Mouse (Mus musculus) gastrocnemius, postnatal 25 days (tissue): ENCODE data around the gene Hpn. TPM values are rescaled to one million over a fixed set of nuclear protein-coding genes. Genes with fewer than 3 reads are reported as not detected.

ENCODE experiments used
- DNase-seq: peaks from one replicate; pipeline ENCODE4 v3.0.0; 2022
- total RNA-seq, 2 experiments: library from RNA; stranded (reverse); gene quantifications; 1 replicate in 1 of 2; 2 replicates in 1 of 2; pipeline ENCODE4 v1.2.3; 2021

The Hpn gene
- total RNA-seq, 2 experiments from 2014 or later = 15.5 to 17.3 TPM

DNA sequence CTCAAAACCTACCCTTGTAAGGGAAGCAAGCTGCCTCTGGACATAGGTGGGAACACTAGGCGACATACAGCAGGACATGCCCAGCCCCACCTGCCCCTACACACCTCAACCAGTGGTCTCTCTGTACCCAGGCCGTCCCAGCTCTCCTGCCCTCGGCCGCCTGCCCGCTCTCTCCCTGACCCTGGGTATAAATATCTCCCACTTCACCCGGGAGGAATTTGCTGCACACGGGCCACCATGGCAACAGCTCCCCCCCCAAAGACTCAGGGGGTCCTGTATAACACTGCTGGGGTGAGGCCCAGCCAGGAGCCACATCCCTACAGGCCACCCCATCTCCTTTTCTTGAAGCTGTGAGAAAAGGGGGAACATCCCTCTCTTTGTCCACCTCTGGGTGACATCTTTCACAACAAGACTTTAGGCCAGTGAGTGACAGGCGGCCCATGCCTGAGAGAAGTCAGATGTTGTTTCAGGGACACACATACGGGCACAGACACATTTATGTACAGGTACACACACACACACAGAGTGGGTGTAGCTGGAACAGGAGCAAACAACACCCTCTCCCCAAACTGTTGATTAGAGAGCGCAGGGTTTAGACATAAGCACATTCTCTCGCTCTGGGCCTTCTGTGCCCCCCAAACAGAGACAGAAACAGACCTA lies 60.3 kb downstream of the Hpn start:
- DNase-seq = peak; percentile 77

DNA sequence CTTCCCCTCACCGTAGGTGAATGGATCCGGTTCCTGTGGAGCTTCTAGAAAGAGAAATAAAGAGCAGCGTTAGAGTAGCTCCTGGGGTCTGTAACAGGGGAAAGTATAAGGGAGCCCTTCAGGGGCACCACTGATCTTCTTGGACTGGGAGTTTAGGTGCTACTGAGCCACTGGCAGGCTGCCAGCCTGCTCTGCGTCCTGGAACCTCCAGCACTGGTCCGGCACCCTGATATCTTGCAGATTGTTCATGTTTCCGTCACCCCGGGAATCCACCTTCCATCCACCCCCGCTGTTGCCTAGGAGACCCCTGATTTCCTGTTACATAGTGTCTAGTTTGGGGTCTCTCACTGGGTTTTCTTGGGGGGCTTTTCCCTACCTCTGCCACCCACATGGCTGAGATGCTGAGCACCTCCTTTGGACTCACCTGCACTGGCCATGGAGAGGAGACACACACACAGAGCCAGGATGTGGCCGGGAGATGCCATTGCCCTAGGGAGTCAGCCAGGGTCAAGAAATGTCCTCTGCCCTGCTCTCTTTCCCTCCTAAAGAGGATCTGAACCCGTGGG lies 61.1 kb downstream of the Hpn start:
- no peak for DNase-seq

DNA sequence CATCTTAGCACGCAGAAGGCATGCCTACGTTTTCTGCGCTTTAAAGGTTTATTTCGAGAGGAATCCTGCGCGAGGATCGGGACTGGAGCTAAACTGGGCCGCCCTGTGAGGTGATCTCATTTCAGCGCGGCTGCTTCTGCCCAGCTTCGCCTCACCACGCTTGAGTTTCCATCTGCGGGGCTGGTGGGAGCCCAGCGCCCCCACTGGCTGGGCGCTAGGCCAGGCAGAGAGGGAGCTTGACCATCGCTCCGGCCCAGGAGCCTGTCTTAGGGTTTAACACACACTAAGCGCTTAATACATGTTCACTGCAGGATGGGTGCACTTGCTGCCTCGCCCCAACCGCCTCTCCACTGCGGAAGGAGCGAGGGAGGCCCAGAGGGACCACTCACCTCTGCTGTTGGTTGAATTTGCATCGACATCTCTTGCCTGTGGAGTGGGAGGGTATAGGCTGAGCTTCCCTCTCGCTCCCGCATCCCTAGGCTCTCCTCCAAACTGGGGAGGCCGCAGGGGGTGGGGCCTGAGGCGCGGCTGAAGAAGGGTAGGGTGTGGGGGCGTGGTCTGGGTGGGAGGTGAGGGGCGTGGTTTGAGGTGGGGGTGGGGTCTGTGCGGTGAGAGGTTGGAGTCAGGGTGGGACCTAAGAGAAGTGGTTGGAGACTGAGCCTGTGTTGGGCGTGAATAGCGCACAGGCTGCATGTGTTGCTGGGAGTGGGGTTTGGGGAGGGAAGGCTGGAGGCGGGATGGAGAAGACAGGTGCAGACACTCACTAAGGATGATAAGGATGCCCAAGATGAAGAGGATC lies 62.3 kb downstream of the Hpn start:
- peak; percentile 57 for DNase-seq

DNA sequence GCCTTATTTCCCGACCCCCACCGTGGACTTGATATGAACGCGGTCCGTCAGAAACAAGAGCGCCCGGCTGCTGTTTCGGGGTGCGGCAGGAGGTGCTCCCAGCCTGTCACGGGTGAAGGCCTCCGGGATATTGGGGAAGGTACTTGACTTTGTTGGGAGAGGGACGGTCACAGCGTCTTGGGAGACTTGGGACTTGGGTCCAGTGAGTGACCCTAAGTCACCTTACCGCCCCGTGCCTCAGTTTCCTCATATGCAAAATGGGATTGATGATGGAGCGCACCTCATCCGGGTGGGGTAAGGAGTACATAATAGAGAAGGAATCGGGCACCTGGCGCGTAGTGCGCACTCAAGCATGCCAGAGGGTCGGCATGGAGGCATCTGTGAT lies 62.8 kb downstream of the Hpn start:
- DNase-seq = no peak

DNA sequence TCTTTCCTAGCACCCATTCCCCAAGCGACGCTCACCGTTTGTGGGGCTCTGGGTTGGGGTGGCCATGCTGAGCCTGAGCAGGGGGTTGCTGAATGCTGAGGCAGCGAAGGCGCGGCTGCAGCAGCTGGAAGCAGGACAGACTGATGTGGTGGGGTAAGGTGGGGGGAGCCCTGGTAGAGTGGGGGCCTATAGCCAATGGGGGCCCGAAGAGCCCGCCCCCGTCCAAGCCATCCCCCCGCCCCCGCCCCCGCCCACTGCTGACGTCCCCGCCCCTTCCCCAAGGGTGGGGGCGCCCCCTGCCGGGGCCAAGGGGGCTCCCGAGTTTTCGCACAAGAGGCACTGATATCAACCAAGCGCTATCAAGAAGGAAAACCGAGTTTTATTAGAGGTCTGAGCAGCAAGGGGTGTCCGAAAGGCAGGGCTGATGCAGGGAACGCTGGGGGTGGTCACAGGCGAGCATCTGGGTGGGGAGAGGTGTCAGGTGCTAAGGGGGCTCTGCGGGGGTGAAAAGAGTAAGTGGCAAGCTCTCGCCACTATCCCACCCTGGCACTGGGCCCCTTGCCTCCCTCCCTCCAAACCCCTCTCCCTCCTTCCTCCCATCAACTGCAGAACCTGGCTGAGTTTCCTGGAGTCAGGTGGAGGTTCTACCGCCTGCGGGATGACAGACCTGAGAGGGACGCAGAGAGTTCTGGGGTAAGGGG lies 63.6 kb downstream of the Hpn start, which contains the start of gene Fxyd7:
Fxyd7 (minus strand) TSS at position 147 of the 701 bp plus-strand sequence.
- no peak for DNase-seq

DNA sequence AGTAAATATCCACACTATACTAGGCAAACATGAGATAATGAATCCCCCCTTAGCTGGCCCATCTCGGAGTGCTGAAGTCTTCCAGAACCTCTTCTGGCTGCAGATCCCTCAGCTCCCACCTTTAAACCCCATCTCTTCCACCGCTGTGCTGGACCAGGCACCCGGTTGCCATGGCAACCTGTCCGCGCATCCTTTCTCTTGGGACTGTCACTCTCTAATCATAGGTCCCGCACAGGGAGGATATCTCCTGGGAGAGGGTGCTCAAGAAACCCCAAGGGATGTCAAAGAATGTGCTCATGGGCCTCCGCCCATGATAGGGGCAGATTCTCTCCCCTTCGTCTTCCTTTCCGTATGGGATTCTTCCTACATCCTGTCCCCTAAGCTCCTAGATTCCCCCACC lies 64.2 kb downstream of the Hpn start:
- DNase-seq = no peak

DNA sequence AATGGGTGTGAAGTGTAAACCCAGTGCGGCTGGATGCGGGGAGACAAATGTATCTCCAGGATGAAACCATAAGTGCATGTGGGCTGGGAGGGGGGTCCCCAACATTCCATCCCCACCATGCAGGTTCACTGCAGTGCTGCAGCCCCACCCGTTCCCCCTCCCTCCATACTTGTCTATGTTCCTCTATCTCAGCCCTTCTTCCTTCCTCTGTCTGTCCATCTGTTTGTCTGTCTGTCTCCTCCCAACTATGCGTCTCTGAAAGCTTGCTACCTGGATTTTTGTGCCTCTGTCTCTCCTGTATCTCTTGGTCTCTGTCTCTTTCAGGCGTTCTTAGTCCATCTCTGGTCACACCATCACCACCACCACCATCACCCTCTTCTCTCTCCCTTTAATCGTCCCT lies 64.6 kb downstream of the Hpn start:
- no peak for DNase-seq

DNA sequence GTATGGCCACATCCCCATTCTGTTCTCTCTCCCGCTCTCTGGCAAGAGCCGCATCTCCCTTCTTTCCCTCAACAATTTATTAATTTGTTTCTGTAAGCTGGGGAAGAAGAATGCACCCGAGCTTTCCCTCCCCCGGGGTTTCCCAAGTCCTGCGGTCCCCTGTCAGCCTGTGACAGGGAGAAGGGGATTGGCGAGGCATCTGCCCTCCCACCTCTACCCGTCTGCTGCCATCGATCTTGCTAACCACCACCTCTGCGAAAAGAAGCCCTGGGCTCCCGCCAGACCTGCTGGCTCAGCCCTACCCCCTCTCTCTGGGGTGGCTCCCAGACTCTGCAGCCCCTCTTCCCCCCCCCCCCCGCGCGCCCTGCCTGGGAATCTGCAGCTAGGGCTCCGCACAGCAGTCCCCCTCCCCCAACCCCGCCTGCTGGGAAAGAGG lies 65.2 kb downstream of the Hpn start:
- no peak for DNase-seq

DNA sequence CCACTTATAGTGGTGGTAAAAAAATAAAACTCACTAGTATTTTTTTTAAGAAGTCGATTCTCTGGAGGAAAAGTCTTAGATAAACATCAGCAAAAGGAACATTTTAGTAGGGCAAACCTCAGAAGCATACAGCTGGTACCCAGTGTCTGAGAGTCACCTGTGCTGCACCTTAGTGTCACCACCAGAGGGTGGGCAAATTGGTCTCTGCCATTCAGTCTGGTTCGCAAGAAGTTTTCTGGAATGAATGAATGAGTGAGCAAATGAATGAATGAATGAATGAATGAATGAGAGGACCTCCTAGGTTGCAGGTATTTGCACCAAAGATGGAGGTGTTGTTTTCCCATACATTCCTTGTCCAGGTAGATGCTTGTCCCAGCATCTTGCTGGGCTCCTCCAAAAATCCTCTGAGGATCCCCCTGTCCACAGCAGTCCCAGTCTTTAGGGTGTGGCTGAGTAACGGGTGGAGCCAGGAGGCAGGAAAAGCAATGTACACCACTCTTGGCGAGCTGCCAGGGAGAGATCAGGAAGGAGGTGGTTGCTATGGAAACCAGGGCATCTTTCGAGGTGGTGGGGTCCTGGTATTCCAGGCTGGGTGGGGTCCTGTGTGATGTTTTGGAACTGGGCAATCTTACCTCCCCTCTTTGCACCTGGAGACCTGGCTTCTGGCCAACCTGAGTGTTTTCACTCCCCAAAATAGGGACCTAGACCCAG lies 65.8 kb downstream of the Hpn start:
- DNase-seq = no peak

Other genes starting within 250 kb of the Hpn start
- under 1 TPM; 0.13 to 0.23 TPM for gene Cd22, start 234.9 kb downstream of the Hpn start, total RNA-seq
- gene Mag, start 200.4 kb downstream of the Hpn start, total RNA-seq = 1 to 10 TPM; 1.1 to 1.8 TPM
- gene Hamp2, start 190.6 kb downstream of the Hpn start, total RNA-seq = not detected
- gene Hamp, start 171.3 kb downstream of the Hpn start, total RNA-seq = not detected
- 10 to 100 TPM; 69.6 to 85.0 TPM for gene Usf2, start 158.5 kb downstream of the Hpn start, total RNA-seq
- gene Lsr, start 141.8 kb downstream of the Hpn start, total RNA-seq = 1 to 10 TPM in 1 of 2 experiments, under 1 TPM in 1; 0.69 to 1.1 TPM
- gene Fam187b, start 141.5 kb downstream of the Hpn start, total RNA-seq = not detected
- 10 to 100 TPM in 1 of 2 experiments, 1 to 10 TPM in 1; 9.5 to 13.6 TPM for gene Fxyd5, start 72.8 kb downstream of the Hpn start, total RNA-seq
- 1 to 10 TPM; 1.9 to 2.1 TPM for gene Fxyd7, start 63.8 kb downstream of the Hpn start, total RNA-seq
- 1,000 to 10,000 TPM; 1,050 to 1,262 TPM for gene Fxyd1, start 58.1 kb downstream of the Hpn start, total RNA-seq
- gene Lgi4, start 55.9 kb downstream of the Hpn start, total RNA-seq = 1 to 10 TPM; 4.1 to 5.4 TPM
- gene Fxyd3, start 38.6 kb downstream of the Hpn start, total RNA-seq = 1 to 10 TPM; 1.7 to 3.2 TPM
- 100 to 1,000 TPM; 787 to 821 TPM for gene Scn1b, start 11.7 kb upstream of the Hpn start, total RNA-seq
- 10 to 100 TPM; 40.5 to 41.2 TPM for gene Gramd1a, start 40.6 kb upstream of the Hpn start, total RNA-seq
- not detected for gene Scgb2b2, start 175.2 kb upstream of the Hpn start, total RNA-seq
- not detected for gene Scgb1b2, start 176.5 kb upstream of the Hpn start, total RNA-seq
- gene Scgb2b3, start 246.8 kb upstream of the Hpn start, total RNA-seq = not detected